Mouse (Mus musculus) monocyte, adult 5-6 weeks (primary cell): Measurements from ENCODE around the gene Abhd2. TPM values are rescaled to one million over a fixed set of nuclear protein-coding genes. Genes with fewer than 3 reads are reported as not detected.

Source experiments
- ATAC-seq: fragments of 153-309, 156-312 bp; replicated peaks from 2 replicates; pipeline ENCODE4 v1.8.0; 2017; ENCODE audit warnings: mild to moderate bottlenecking; ENCODE audit not compliant: low TSS enrichment, insufficient number of reproducible peaks, severe bottlenecking, poor library complexity, low FRiP score
- total RNA-seq: library from RNA; stranded (forward); fragments of 200-1000, 200-491, 200-594 nt; gene quantifications from 3 replicates; pipeline ENCODE4 v1.2.3, GENCODE M21; 2017

Gene Abhd2
- total RNA-seq, 1 experiment from 2014 or later, result 39.9 TPM

GRCm38 (mm10) chr7:79391883-79392649 lies 119.1 kb downstream of the Abhd2 start, which contains the start of gene Fanci:
Fanci (plus strand) TSS chr7:79391929.
- ATAC-seq, result peak; percentile 91

DNA sequence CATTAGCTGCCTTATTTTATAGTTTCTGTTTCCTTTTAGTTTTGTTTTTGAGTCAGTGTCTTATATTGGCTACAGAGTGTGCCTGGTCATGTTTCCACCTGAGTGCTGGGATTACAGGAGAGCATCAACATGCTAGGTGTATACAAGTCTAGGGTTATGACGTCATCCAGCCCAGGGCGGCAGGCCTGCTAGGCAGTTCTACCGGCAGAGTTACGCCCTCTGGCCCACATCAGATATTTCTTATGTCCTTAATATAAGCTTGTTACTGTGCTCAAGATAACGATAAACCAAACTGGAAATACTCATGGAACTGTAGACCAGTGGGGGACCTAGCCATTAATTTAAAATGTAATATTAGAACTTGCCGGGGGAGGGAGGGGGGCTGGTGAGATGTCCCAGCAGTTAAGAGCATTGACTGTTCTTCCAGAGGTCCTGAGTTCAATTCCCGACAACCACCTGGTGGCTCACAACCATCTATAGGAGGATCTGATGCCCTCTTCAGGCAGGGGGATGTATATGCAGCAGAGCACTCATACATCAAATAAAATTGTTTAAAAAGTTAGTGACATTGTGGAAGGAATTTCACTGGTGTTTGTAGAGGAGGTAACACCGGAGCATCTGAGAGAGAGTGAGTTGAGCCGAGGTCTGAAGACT lies 120.0 kb downstream of the Abhd2 start:
- ATAC-seq, result no peak

GRCm38 (mm10) chr7:79393924-79394323 lies 120.9 kb downstream of the Abhd2 start:
- ATAC-seq, result no peak

- ATAC-seq, result no peak
Measured at GRCm38 (mm10) chr7:79394666-79395065, 121.7 kb downstream of the Abhd2 start.

- no peak for ATAC-seq
Measured at GRCm38 (mm10) chr7:79395186-79395585, 122.2 kb downstream of the Abhd2 start.

- ATAC-seq, result no peak
Measured at GRCm38 (mm10) chr7:79397446-79397963, 124.5 kb downstream of the Abhd2 start.

DNA sequence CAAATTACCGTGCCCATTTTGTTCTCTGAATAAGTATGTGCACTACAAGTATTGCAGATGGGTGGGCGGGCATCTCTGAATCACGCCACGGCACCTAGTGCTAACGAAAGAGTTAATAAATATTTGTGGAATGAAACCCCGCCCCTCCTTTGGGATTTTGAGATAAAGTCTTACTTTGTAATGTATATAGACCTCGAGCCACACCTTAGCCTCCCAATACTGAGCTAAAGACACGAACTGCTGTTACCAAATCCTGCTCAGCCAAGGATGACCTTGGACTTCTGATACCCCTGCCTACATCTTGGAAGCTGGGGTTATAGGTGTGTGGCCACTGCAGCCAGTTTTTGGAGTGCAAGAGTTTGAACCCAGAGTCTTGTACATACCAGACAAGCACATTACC lies 125.4 kb downstream of the Abhd2 start:
- ATAC-seq, result no peak

GRCm38 (mm10) chr7:79398971-79399370 lies 126.0 kb downstream of the Abhd2 start:
- no peak for ATAC-seq

DNA sequence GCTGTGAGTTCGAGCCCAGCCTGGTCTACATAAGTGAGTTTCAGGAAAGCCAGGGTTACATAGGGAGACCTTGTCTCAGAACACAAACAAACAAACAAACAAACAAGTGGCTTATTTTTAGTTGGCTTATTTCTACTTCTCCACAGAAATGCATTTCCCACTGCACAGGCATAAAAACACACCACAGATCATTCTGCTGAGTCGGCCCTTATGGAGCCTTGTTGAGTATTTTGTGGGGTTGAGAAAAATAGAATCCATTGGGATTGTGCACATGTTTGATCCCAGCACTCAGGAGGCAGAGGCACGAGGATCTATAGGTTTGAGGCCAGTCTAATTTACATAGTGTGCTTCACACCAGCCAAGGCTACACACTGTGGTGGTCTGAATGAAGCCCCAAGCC lies 127.3 kb downstream of the Abhd2 start:
- no peak for ATAC-seq

GRCm38 (mm10) chr7:79414449-79415375 lies 141.7 kb downstream of the Abhd2 start:
- no peak for ATAC-seq

Other genes starting within 250 kb of the Abhd2 start
- 0.11 TPM in 1 of 3 replicates, not detected in the others for gene Acan, start 219.7 kb upstream of the Abhd2 start, total RNA-seq
- gene Hapln3, start 142.2 kb upstream of the Abhd2 start, total RNA-seq, result not detected in 3 replicates
- gene Mfge8, start 124.1 kb upstream of the Abhd2 start, total RNA-seq, result 6.0 to 15.7 TPM (median 12.6 TPM) in 3 replicates
- not detected in 3 replicates for gene Rlbp1, start 113.8 kb downstream of the Abhd2 start, total RNA-seq
- gene Fanci, start 118.7 kb downstream of the Abhd2 start, total RNA-seq, result 2.6 to 5.1 TPM (median 4.6 TPM) in 3 replicates
- 70.5 to 97.7 TPM (median 92.7 TPM) in 3 replicates for gene Polg, start 193.2 kb downstream of the Abhd2 start, total RNA-seq